In genomic region chr10:95313524-95313923, GRCm38 (mm10) we compare ENCODE assay signal across 12 mouse cellular contexts. TPM values are rescaled to one million over a fixed set of nuclear protein-coding genes. Genes with fewer than 3 reads are reported as not detected.
DNase-seq lines count a peak whose midpoint lies in the region; ATAC-seq and TF ChIP-seq lines count a peak whose summit lies in the region.
"Had no signal": no experiment of that assay in that cellular context is flagged by ENCODE, and none has a peak within 500 bp of the region (broad histone marks: within the 10 kb centered on the region; RNA-seq: fewer than 3 reads in every experiment).

No protein-coding gene starts in this region.

- no peaks in the 10 kb centered on the region for H3K36me3 ChIP-seq in heart, embryonic 13.5 days
- peaks cover 5% of the 10 kb centered on the region; the same call in 1 of the 2 replicates for H3K36me3 ChIP-seq in small intestine, adult 2 months (ENCODE audit: control insufficient read depth, insufficient read depth, low read length)
- no peaks in the 10 kb centered on the region for H3K36me3 ChIP-seq in kidney, embryonic 16.5 days (ENCODE audit: insufficient read depth, low read length)
- H3K36me3 ChIP-seq: forebrain, embryonic 15.5 days; limb, embryonic 10.5 days; neural tube, embryonic 13.5 days had no signal

- H3K27ac ChIP-seq in gastrocnemius, adult 2 months: peak overlapping the region; percentile 87
- H3K27ac ChIP-seq in heart, embryonic 13.5 days (replicated peaks): peak overlapping the region; percentile 90
- 0 out of 2 replicates have a peak overlapping the region, but pooled peaks have one; percentile 11 for H3K27ac ChIP-seq in small intestine, adult 2 months (ENCODE audit: insufficient read depth, low read depth, low read length)
- H3K27ac ChIP-seq in kidney, embryonic 16.5 days (ENCODE audit: low read length): no peak overlapping the region
- H3K27ac ChIP-seq: forebrain, embryonic 15.5 days; kidney, postnatal 0 days; limb, embryonic 10.5 days; neural tube, embryonic 13.5 days had no signal

- 31% methylated on average over 9 of the region's 9 CpGs for WGBS in heart, embryonic 13.5 days
- WGBS in small intestine, adult 2 months: 51% methylated on average over 9 of the region's 9 CpGs
- WGBS in kidney, embryonic 16.5 days: 79% methylated on average over 9 of the region's 9 CpGs

- peak overlapping the region; percentile 34 for H3K4me2 ChIP-seq in heart, embryonic 13.5 days
- no peak overlapping the region for H3K4me2 ChIP-seq in kidney, embryonic 16.5 days (replicated peaks; ENCODE audit: low read depth, low read length)
- H3K4me2 ChIP-seq: forebrain, embryonic 15.5 days; neural tube, embryonic 13.5 days had no signal

- intact Hi-C loops in gastrocnemius, adult 2 months (cut with DNase I): loop anchor here (2.0 kb wide), 1 partner anchor 15 kb away; no protein-coding TSS in a partner anchor
- intact Hi-C loops in gastrocnemius, postnatal 36 days (cut with DNase I): no loop called here

- 0 out of 2 replicates have a peak overlapping the region, but pooled peaks have one; percentile 25 for H3K9ac ChIP-seq in heart, embryonic 13.5 days
- no peak overlapping the region for H3K9ac ChIP-seq in kidney, embryonic 16.5 days (replicated peaks; ENCODE audit: low read length)
- H3K9ac ChIP-seq: forebrain, embryonic 15.5 days; neural tube, embryonic 13.5 days had no signal

- no peak for TF ChIP-seq CTCF in gastrocnemius, adult 2 months (IDR thresholded peaks at IDR 0.05)
- no peak for TF ChIP-seq CTCF in small intestine, adult 2 months (IDR thresholded peaks at IDR 0.05; ENCODE audit: extremely low read depth, insufficient read length, insufficient replicate concordance, low read depth, low read length)

- peak; percentile 57 for DNase-seq in gastrocnemius, adult 2 months
- no peak for DNase-seq in gastrocnemius, postnatal 36 days
- DNase-seq in CD8-positive naive resting alpha-beta T cell, adult 2 months (ENCODE audit: low read depth in 2 of 2, low spot score in 2 of 2): peak; percentile 53 to 57
- DNase-seq in left cerebral cortex, adult 18-20 months (ENCODE audit: low spot score in 2 of 2): no peak
- DNase-seq in kidney, postnatal 14 days: no peak

- H3K9me3 ChIP-seq in heart, embryonic 13.5 days: no peaks in the 10 kb centered on the region
- H3K9me3 ChIP-seq in kidney, embryonic 16.5 days (ENCODE audit: low read length): no peaks in the 10 kb centered on the region
- H3K9me3 ChIP-seq: forebrain, embryonic 15.5 days; limb, embryonic 10.5 days; neural tube, embryonic 13.5 days had no signal

- H3K4me3 ChIP-seq in gastrocnemius, adult 2 months: peak overlapping the region; percentile 21
- H3K4me3 ChIP-seq in heart, embryonic 13.5 days: no peak overlapping the region
- H3K4me3 ChIP-seq in small intestine, adult 2 months (ENCODE audit: low read depth, low read length): no peak overlapping the region
- no peak overlapping the region for H3K4me3 ChIP-seq in kidney, embryonic 16.5 days (ENCODE audit: low read length)
- H3K4me3 ChIP-seq: forebrain, embryonic 15.5 days; limb, embryonic 10.5 days; neural tube, embryonic 13.5 days had no signal

- ATAC-seq in heart, embryonic 13.5 days (ENCODE audit: extremely low read depth, insufficient number of reproducible peaks, low FRiP score, low TSS enrichment): peak; percentile 49; the same call in 1 of the 2 replicates
- no peak for ATAC-seq in kidney, embryonic 16.5 days (ENCODE audit: low FRiP score, low TSS enrichment)
- ATAC-seq: forebrain, embryonic 15.5 days had no signal

- H3K27me3 ChIP-seq in heart, embryonic 13.5 days (replicated peaks): no peaks in the 10 kb centered on the region
- H3K27me3 ChIP-seq in small intestine, adult 2 months (ENCODE audit: control insufficient read depth, insufficient read depth, low read length): no peaks in the 10 kb centered on the region
- H3K27me3 ChIP-seq in kidney, embryonic 16.5 days (ENCODE audit: insufficient read depth, low read length): peaks cover 36% of the 10 kb centered on the region
- H3K27me3 ChIP-seq: forebrain, embryonic 15.5 days had no signal

- no peak for TF ChIP-seq POLR2A in small intestine, adult 2 months (IDR thresholded peaks at IDR 0.05; ENCODE audit: low read depth, low read length)

- peaks cover 76% of the 10 kb centered on the region for H3K4me1 ChIP-seq in heart, embryonic 13.5 days
- peaks cover 10% of the 10 kb centered on the region for H3K4me1 ChIP-seq in small intestine, adult 2 months (ENCODE audit: control insufficient read depth, insufficient read depth, insufficient read length, low read length)
- peaks cover 17% of the 10 kb centered on the region for H3K4me1 ChIP-seq in kidney, embryonic 16.5 days (ENCODE audit: insufficient read depth, low read length)

RNA-seq across cellular contexts. Expression of gene Cradd, which starts 10.4 kb away (rescaled TPM):
- total RNA-seq in gastrocnemius, adult 2 months (2021): 1 to 10 TPM; 8.6 to 9.8 TPM
- total RNA-seq in gastrocnemius, postnatal 36 days (2021): 10 to 100 TPM in 1 of 2 experiments, 1 to 10 TPM in 1; 8.3 to 11.1 TPM
- 8.5 and 8.6 TPM in 2 replicates for polyA plus RNA-seq in heart, embryonic 13.5 days (2015; fragmentation: Nextera tagmentation; extraction: Ambion mirVana)
- 9.3 and 16.7 TPM in 2 replicates for polyA plus RNA-seq in small intestine, adult 2 months (2012; rRNA removed)
- 1 to 10 TPM; 5.6 to 6.4 TPM for total RNA-seq in left cerebral cortex, adult 18-20 months (2021)
- 9.2 and 10.4 TPM in 2 replicates for polyA plus RNA-seq in kidney, embryonic 16.5 days (2015; fragmentation: Nextera tagmentation; extraction: Ambion mirVana)

Comparison
In these comparisons a context has a peak if more than half of its experiments do, and no peak if none do; other contexts are left out.
1. DNase-seq: peak in gastrocnemius, adult 2 months (single experiment) and CD8-positive naive resting alpha-beta T cell, adult 2 months (2 of 2); none in gastrocnemius, postnatal 36 days (0 of 2), left cerebral cortex, adult 18-20 months (0 of 2) and kidney, postnatal 14 days (single experiment).